Mouse (Mus musculus) midbrain, embryonic 16.5 days (tissue): ENCODE results near the gene Lyl1. TPM values are rescaled to one million over a fixed set of nuclear protein-coding genes. Genes with fewer than 3 reads are reported as not detected.

Experiments used
- ATAC-seq: fragments of 200-750 bp; cut with Nextera tagmentation; 2 replicates; pipeline ENCODE4 v1.8.0; 2017; ENCODE audit warnings: moderate TSS enrichment
- H3K27ac ChIP-seq: fragments of 300-500 bp; sonication (generic); 2 replicates; pipeline ENCODE4 v1.5.1; 2014; ENCODE audit warnings: mild to moderate bottlenecking, low read length, mixed read lengths
- H3K27me3 ChIP-seq: fragments of 300-500 bp; sonication (generic); 2 replicates; pipeline ENCODE4 v1.6.1; 2014; ENCODE audit warnings: low read depth, low read length, mixed read lengths; ENCODE audit not compliant: control insufficient read depth, insufficient read depth
- H3K36me3 ChIP-seq: fragments of 300-500 bp; sonication (generic); 2 replicates; pipeline ENCODE4 v1.6.1; 2014; ENCODE audit warnings: mild to moderate bottlenecking, low read length, moderate library complexity, mixed read lengths; ENCODE audit not compliant: control insufficient read depth, insufficient read depth
- H3K4me1 ChIP-seq: fragments of 300-500 bp; sonication (generic); 2 replicates; pipeline ENCODE4 v1.6.1; 2014; ENCODE audit warnings: mild to moderate bottlenecking, low read length, mixed read lengths; ENCODE audit not compliant: control insufficient read depth, insufficient read depth
- H3K4me2 ChIP-seq: fragments of 300-500 bp; sonication (generic); 2 replicates; pipeline ENCODE4 v1.6.1; 2014; ENCODE audit warnings: mild to moderate bottlenecking, low read length, mixed read lengths
- H3K4me3 ChIP-seq: fragments of 300-500 bp; sonication (generic); 2 replicates; pipeline ENCODE4 v1.5.1; 2014; ENCODE audit warnings: low read depth, mild to moderate bottlenecking, low read length, moderate library complexity, mixed read lengths
- H3K9ac ChIP-seq: fragments of 300-500 bp; sonication (generic); 2 replicates; pipeline ENCODE4 v1.6.1; 2014; ENCODE audit warnings: low read depth, low read length, mixed read lengths
- H3K9me3 ChIP-seq: fragments of 300-500 bp; sonication (generic); replicated peaks from 2 replicates; pipeline ENCODE4 v1.6.1; 2014; ENCODE audit warnings: mild to moderate bottlenecking, low read length, mixed read lengths; ENCODE audit not compliant: control insufficient read depth, poor library complexity, severe bottlenecking
- WGBS: fragments of 180-500 bp; shearing (Covaris S2); extraction: QIAGEN DNeasy Blood & Tissue Kit; methylation state at CpG from one replicate; pipeline ENCODE4 v1.1.7; 2014; 5-methylcytosine and 5-hydroxymethylcytosine counted together
- polyA plus RNA-seq: library from polyadenylated mRNA; unstranded; fragments of >200 nt; fragmentation: Nextera tagmentation; extraction: Ambion mirVana; gene quantifications from 2 replicates; pipeline ENCODE4 v1.2.1, GENCODE M21; 2015

The Lyl1 gene
- polyA plus RNA-seq, 1 experiment from 2014 or later: 3.1 TPM

- no peak for ATAC-seq
- Histone ChIP-seq H3K9me3 (no peaks in the 10 kb centered on the region), H3K36me3 (no peaks in the 10 kb centered on the region), H3K4me3 (no peak overlapping the region), H3K27ac (no peak overlapping the region), H3K4me1 (peaks cover 41% of the 10 kb centered on the region), H3K27me3 (peaks cover 6% of the 10 kb centered on the region; the same call in 1 of the 2 replicates), H3K4me2 (no peak overlapping the region), H3K9ac (no peak overlapping the region)
- 43% methylated on average over 1 of the region's 1 CpGs for WGBS
Measured at GRCm38 (mm10) chr8:84658951-84659350, 42.3 kb upstream of the Lyl1 start.

GRCm38 (mm10) chr8:84659936-84660818, 41.1 kb upstream of the Lyl1 start:
- Histone ChIP-seq H3K9ac (0 out of 2 replicates have a peak overlapping the region, but pooled peaks have one; percentile 0), H3K4me3 (peak overlapping the region; percentile 14; the same call in 1 of the 2 replicates), H3K27me3 (peaks cover 6% of the 10 kb centered on the region; the same call in 1 of the 2 replicates), H3K9me3 (no peaks in the 10 kb centered on the region), H3K36me3 (no peaks in the 10 kb centered on the region), H3K4me1 (peaks cover 41% of the 10 kb centered on the region), H3K4me2 (peak overlapping the region; percentile 87), H3K27ac (peak overlapping the region; percentile 26; the same call in 1 of the 2 replicates)
- WGBS: 4% methylated on average over 33 of the region's 33 CpGs
- ATAC-seq: no peak

- WGBS: 4% methylated on average over 20 of the region's 20 CpGs
- peak overlapping the region; percentile 62 for H3K4me3 ChIP-seq
- no peak for ATAC-seq
- no peak overlapping the region; the same call in none of the 2 replicates for H3K27ac ChIP-seq
- H3K36me3 ChIP-seq: no peaks in the 10 kb centered on the region
- H3K9me3 ChIP-seq: no peaks in the 10 kb centered on the region
- H3K4me1 ChIP-seq: peaks cover 43% of the 10 kb centered on the region
- H3K4me2 ChIP-seq: peak overlapping the region; percentile 87
- H3K27me3 ChIP-seq: peaks cover 6% of the 10 kb centered on the region; the same call in 1 of the 2 replicates
- H3K9ac ChIP-seq: peak overlapping the region; percentile 74
Measured at GRCm38 (mm10) chr8:84660819-84661457, 40.3 kb upstream of the Lyl1 start.

DNA sequence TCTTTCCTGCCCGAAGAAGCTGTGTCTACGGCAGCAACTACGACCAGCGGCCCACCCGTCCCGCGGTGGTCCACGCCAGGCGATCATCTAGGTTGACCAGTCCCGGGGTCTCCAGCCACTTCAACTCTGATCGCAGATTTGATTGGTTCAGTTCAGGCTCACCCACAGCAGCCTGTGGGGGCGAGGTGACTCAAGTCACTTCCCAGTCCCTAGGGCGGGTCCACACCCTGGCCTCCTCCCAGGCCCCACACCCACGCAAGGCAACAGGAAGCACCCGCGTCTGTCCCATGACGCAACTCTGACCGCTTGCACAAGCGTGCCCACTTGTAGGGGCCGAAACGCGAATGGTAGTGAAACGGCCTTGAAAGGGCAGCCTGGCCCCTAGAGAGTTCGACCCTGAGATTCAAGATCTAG, 39.8 kb upstream of the Lyl1 start:
- Histone ChIP-seq H3K4me3 (peak overlapping the region; percentile 62), H3K4me2 (peak overlapping the region; percentile 87), H3K27ac (peak overlapping the region; percentile 17; the same call in 1 of the 2 replicates), H3K4me1 (peaks cover 41% of the 10 kb centered on the region), H3K9me3 (no peaks in the 10 kb centered on the region), H3K36me3 (no peaks in the 10 kb centered on the region), H3K9ac (peak overlapping the region; percentile 74), H3K27me3 (peaks cover 2% of the 10 kb centered on the region; the same call in 1 of the 2 replicates)
- WGBS: 1% methylated on average over 24 of the region's 24 CpGs
- no peak for ATAC-seq

- H3K4me1 ChIP-seq: peaks cover 39% of the 10 kb centered on the region
Measured at GRCm38 (mm10) chr8:84661961-84662571, 39.2 kb upstream of the Lyl1 start.

DNA sequence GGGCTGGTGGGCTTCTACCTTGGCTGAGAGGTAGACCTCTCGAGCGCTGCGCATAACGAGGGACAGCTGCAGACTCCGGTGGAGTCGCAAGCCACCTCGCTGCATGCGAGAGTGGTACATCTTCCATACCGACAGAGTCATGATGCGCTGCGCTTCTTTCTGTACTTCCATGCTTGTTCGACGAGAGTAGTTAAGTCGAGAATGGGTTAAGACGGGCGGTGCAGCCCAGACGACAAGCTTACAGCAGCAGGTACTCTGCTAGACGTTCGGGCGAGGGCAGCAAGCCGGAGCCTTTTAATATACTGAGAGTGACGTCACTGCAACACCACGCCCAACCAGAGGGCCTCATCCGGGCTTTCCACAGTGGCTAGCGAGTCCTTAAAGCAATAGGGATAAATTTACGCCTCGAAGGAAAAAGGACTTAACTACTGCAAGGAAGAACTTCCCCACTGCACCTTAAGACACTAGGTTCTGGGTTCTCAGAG, 38.6 kb upstream of the Lyl1 start, which contains the start of gene Ier2:
TSS of gene Ier2 (minus strand) at position 272 of the 485 bp plus-strand sequence.
- WGBS: under 1% methylated on average over 27 of the region's 27 CpGs
- Histone ChIP-seq H3K9ac (peak within 1 kb of the TSS; percentile 74), H3K4me2 (peak within 1 kb of the TSS; percentile 87), H3K27me3 (peaks cover 2% of the 10 kb centered on the region; the same call in 1 of the 2 replicates), H3K4me3 (peak within 1 kb of the TSS; percentile 63), H3K4me1 (peaks cover 39% of the 10 kb centered on the region), H3K27ac (peak within 1 kb of the TSS; percentile 89), H3K9me3 (no peaks in the 10 kb centered on the region), H3K36me3 (no peaks in the 10 kb centered on the region)
- peak; percentile 69 for ATAC-seq

More at GRCm38 (mm10) chr8:84661961-84662571, 39.2 kb upstream of the Lyl1 start:
- under 1% methylated on average over 60 of the region's 61 CpGs for WGBS
- Histone ChIP-seq H3K27me3 (peaks cover 2% of the 10 kb centered on the region; the same call in 1 of the 2 replicates), H3K9me3 (no peaks in the 10 kb centered on the region), H3K4me2 (peak overlapping the region; percentile 87), H3K36me3 (no peaks in the 10 kb centered on the region), H3K4me3 (peak overlapping the region; percentile 62), H3K9ac (peak overlapping the region; percentile 74), H3K27ac (peak overlapping the region; percentile 66)
- ATAC-seq: peak; percentile 10

GRCm38 (mm10) chr8:84663483-84664327, 37.6 kb upstream of the Lyl1 start:
- Histone ChIP-seq H3K36me3 (no peaks in the 10 kb centered on the region), H3K4me1 (peaks cover 39% of the 10 kb centered on the region), H3K4me3 (peak overlapping the region; percentile 63), H3K4me2 (peak overlapping the region; percentile 87), H3K9ac (peak overlapping the region; percentile 82), H3K27ac (peak overlapping the region; percentile 89), H3K27me3 (peaks cover 2% of the 10 kb centered on the region; the same call in 1 of the 2 replicates), H3K9me3 (no peaks in the 10 kb centered on the region)
- WGBS: 3% methylated on average over 43 of the region's 43 CpGs
- peak; percentile 71 for ATAC-seq
